Mouse (Mus musculus) stomach, postnatal 0 days (tissue): Measurements from ENCODE around the gene Slc3a2.

Experiments used
- CTCF ChIP-seq: IDR thresholded peaks from 2 replicates; pipeline ENCODE4 v1.5.1; 2016; ENCODE audit warnings: antibody characterized with exemption, low read depth, mild to moderate bottlenecking, moderate library complexity
- EP300 ChIP-seq: optimal IDR thresholded peaks from 2 replicates; pipeline ENCODE3; 2016; ENCODE audit warnings: antibody characterized with exemption

DNA sequence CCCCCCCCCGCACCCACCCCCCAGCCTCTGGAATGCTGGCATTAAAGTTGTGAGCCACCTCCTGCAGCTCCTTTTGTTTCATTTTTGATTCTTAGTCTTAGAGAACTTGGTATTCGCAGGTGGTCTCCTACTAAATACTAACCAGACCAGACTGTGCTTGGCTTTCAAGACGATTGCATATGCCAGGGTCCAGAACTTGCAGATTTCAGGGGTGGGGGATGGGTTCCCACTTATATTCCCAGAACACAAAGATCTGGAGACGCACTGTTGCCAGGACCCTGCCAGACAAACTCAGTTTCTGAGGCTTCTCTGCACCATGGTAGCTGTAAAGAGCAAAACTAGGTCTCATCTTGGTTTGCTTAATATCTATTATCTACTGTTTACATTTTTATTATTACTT lies 19.6 kb downstream of the Slc3a2 start:
- no peak for TF ChIP-seq CTCF
- TF ChIP-seq EP300, result no peak
